ENCODE assay signal across 8 mouse cellular contexts in the genomic region with DNA sequence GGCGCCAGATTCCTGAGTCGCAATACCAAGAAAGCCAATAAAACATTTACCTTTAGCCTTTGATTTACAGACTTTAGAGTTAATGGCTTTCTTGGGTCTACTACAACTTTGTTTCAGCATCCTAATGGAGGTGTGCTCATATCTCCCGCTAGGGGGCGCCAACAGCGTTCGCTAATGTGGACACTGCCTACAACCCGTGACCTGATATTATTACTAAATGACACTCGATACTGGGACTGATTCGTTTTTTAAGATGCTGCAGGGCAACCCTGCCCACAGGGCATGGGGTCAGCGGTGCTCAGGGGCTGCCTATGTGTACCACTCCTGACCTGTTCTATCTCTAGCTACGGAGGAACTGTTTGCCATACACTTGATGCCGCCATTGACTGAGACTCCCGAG.
A peak's percentile ranks its signal among the peaks of the same experiment; 100 is the strongest.
DNase-seq lines count a peak whose midpoint lies in the region; ATAC-seq and TF ChIP-seq lines count a peak whose summit lies in the region.

No protein-coding gene starts in this region.

- peaks cover 2% of the 10 kb centered on the region; the same call in 1 of the 2 replicates for H3K27me3 ChIP-seq in heart, adult 2 months (ENCODE audit: control insufficient read depth, insufficient read depth, low read length)
- peaks cover 2% of the 10 kb centered on the region; the same call in 1 of the 2 replicates for H3K27me3 ChIP-seq in heart, embryonic 11.5 days (ENCODE audit: control insufficient read depth, insufficient read depth, low read length)
- no peaks in the 10 kb centered on the region for H3K27me3 ChIP-seq in midbrain, embryonic 15.5 days (replicated peaks)

- WGBS in heart, adult 2 months: 48% methylated on average over 13 of the region's 13 CpGs
- WGBS in heart, embryonic 11.5 days (ENCODE audit: insufficient replicate concordance): 40% methylated on average over 13 of the region's 13 CpGs
- 48% methylated on average over 13 of the region's 13 CpGs for WGBS in midbrain, embryonic 15.5 days

- no peak for DNase-seq in heart, adult 2 months
- peak; percentile 43 for DNase-seq in A20 (ENCODE audit: low read depth, low spot score)
- peak; percentile 49 to 54 for DNase-seq in kidney, postnatal 25 days
- no peak for DNase-seq in ovary, postnatal 36 days (ENCODE audit: low spot score)

- H3K9me3 ChIP-seq in heart, embryonic 11.5 days (replicated peaks; ENCODE audit: control insufficient read depth, low read length): no peaks in the 10 kb centered on the region
- H3K9me3 ChIP-seq in midbrain, embryonic 15.5 days: no peaks in the 10 kb centered on the region

- intact Hi-C loops in heart, adult 2 months (cut with DNase I): no loop called here

- H3K4me3 ChIP-seq in heart, adult 2 months: no peak overlapping the region
- H3K4me3 ChIP-seq in heart, embryonic 11.5 days (ENCODE audit: low read depth, low read length): no peak overlapping the region
- no peak overlapping the region for H3K4me3 ChIP-seq in bone marrow macrophage, adult 2 months (ENCODE audit: insufficient read depth, low read length)
- no peak overlapping the region for H3K4me3 ChIP-seq in midbrain, embryonic 15.5 days

- H3K27ac ChIP-seq in heart, adult 2 months: no peak overlapping the region
- no peak overlapping the region for H3K27ac ChIP-seq in heart, embryonic 11.5 days (ENCODE audit: low read depth, low read length)
- H3K27ac ChIP-seq in bone marrow macrophage, adult 2 months (ENCODE audit: insufficient read depth, low read depth, low read length): no peak overlapping the region
- H3K27ac ChIP-seq in midbrain, embryonic 15.5 days: no peak overlapping the region

- H3K36me3 ChIP-seq in heart, adult 2 months (ENCODE audit: control insufficient read depth, insufficient read depth, low read length): no peaks in the 10 kb centered on the region
- H3K36me3 ChIP-seq in heart, embryonic 11.5 days (ENCODE audit: control insufficient read depth, insufficient read depth, low read length): no peaks in the 10 kb centered on the region
- no peaks in the 10 kb centered on the region for H3K36me3 ChIP-seq in midbrain, embryonic 15.5 days (replicated peaks)

- no peaks in the 10 kb centered on the region for H3K4me1 ChIP-seq in heart, adult 2 months (ENCODE audit: control insufficient read depth, insufficient read depth, low read length)
- no peaks in the 10 kb centered on the region for H3K4me1 ChIP-seq in heart, embryonic 11.5 days (ENCODE audit: control insufficient read depth, insufficient read depth, low read length)
- H3K4me1 ChIP-seq in bone marrow macrophage, adult 2 months (ENCODE audit: control insufficient read depth, insufficient read depth, low read length): no peaks in the 10 kb centered on the region
- no peaks in the 10 kb centered on the region for H3K4me1 ChIP-seq in midbrain, embryonic 15.5 days

- peak; percentile 72 for TF ChIP-seq CTCF in heart, adult 2 months (IDR thresholded peaks at IDR 0.05)
- peak; percentile 76 for TF ChIP-seq CTCF in bone marrow macrophage, adult 2 months (IDR thresholded peaks at IDR 0.05; ENCODE audit: low read depth, low read length)

- no peak for TF ChIP-seq EP300 in heart, adult 2 months (IDR thresholded peaks at IDR 0.05; ENCODE audit: insufficient read depth, low read depth, low read length)

- ATAC-seq in heart, embryonic 11.5 days (replicated peaks; ENCODE audit: insufficient number of reproducible peaks, low FRiP score, low TSS enrichment): no peak
- ATAC-seq in CD4-positive, CD25-positive, alpha-beta regulatory T cell, adult 4 months: no peak
- ATAC-seq in midbrain, embryonic 15.5 days (replicated peaks): no peak

- no peak for TF ChIP-seq POLR2A in heart, adult 2 months (IDR thresholded peaks at IDR 0.05; ENCODE audit: insufficient read depth, low read depth, low read length)
- no peak for TF ChIP-seq POLR2A in bone marrow macrophage, adult 2 months (IDR thresholded peaks at IDR 0.05; ENCODE audit: borderline replicate concordance, low read depth, low read length)

- H3K79me2 ChIP-seq in heart, adult 2 months (replicated peaks; ENCODE audit: control insufficient read depth, insufficient read depth, low read length): no peaks in the 10 kb centered on the region

- H3K4me2 ChIP-seq in heart, embryonic 11.5 days: no peak overlapping the region
- H3K4me2 ChIP-seq in midbrain, embryonic 15.5 days: no peak overlapping the region

- no peak overlapping the region for H3K9ac ChIP-seq in heart, adult 2 months (ENCODE audit: low read depth, low read length)
- no peak overlapping the region for H3K9ac ChIP-seq in heart, embryonic 11.5 days (ENCODE audit: low read depth, low read length)
- no peak overlapping the region for H3K9ac ChIP-seq in midbrain, embryonic 15.5 days

Comparison
In these comparisons a context has a peak if more than half of its experiments do, and no peak if none do; other contexts are left out.
1. DNase-seq: peak in A20 (single experiment) and kidney, postnatal 25 days (2 of 2); none in heart, adult 2 months (0 of 2) and ovary, postnatal 36 days (single experiment).